Comparison of ENCODE assay signal across 19 mouse cellular contexts in genomic region chr10:90584052-90584451, GRCm38 (mm10).
A peak's percentile ranks its signal among the peaks of the same experiment; 100 is the strongest.
DNase-seq lines count a peak whose midpoint lies in the region; ATAC-seq and TF ChIP-seq lines count a peak whose summit lies in the region.
"Had no signal": no experiment of that assay in that cellular context is flagged by ENCODE, and none has a peak within 500 bp of the region (broad histone marks: within the 10 kb centered on the region; RNA-seq: fewer than 3 reads in every experiment).

No protein-coding gene starts in this region.

- ATAC-seq in midbrain, embryonic 16.5 days, result no peak
- ATAC-seq: forebrain, embryonic 13.5 days; forebrain, embryonic 15.5 days; forebrain, postnatal 0 days had no signal

- no peaks in the 10 kb centered on the region for H3K27me3 ChIP-seq in midbrain, embryonic 16.5 days (ENCODE audit: control insufficient read depth, insufficient read depth, low read depth, low read length)
- H3K27me3 ChIP-seq: embryonic facial prominence, embryonic 12.5 days; forebrain, embryonic 13.5 days; forebrain, embryonic 15.5 days had no signal

- intact Hi-C loops in gastrocnemius, postnatal 14 days (cut with DNase I; ENCODE audit: low total_unique reads), result no loop called here

- no peaks in the 10 kb centered on the region for H3K9me3 ChIP-seq in midbrain, embryonic 16.5 days (replicated peaks; ENCODE audit: control insufficient read depth, low read length, poor library complexity, severe bottlenecking)
- H3K9me3 ChIP-seq: embryonic facial prominence, embryonic 10.5 days; embryonic facial prominence, embryonic 12.5 days; forebrain, embryonic 13.5 days; forebrain, embryonic 15.5 days had no signal

- no peak for TF ChIP-seq POLR2A in cortical plate, adult 2 months (IDR thresholded peaks at IDR 0.05; ENCODE audit: extremely low read depth, insufficient read depth, low read length)

- H3K36me3 ChIP-seq in midbrain, embryonic 16.5 days (ENCODE audit: control insufficient read depth, insufficient read depth, low read length), result no peaks in the 10 kb centered on the region; the same call in 1 of the 2 replicates
- H3K36me3 ChIP-seq: embryonic facial prominence, embryonic 10.5 days; embryonic facial prominence, embryonic 12.5 days; forebrain, embryonic 15.5 days had no signal

- DNase-seq in layer of hippocampus, adult 2 months (ENCODE audit: low spot score in 2 of 2), result peak in 1 of 2 experiments; percentile 8
- DNase-seq in layer of hippocampus, postnatal 10 days (ENCODE audit: low spot score in 2 of 2), result no peak
- peak; percentile 57 for DNase-seq in brain, adult 2 months (ENCODE audit: low read depth, low spot score)
- DNase-seq in gastrocnemius, postnatal 14 days, result no peak
- DNase-seq: adrenal gland, adult 2 months; adrenal gland, postnatal 10 days; adrenal gland, postnatal 25 days; cerebellum, adult 11-12 months; cerebellum, adult 2 months; cerebellum, adult 9-11 months; cerebellum, postnatal 14 days; cerebellum, postnatal 36 days; forebrain, postnatal 0 days had no signal

- peak overlapping the region; percentile 99; the same call in 1 of the 2 replicates for H3K27ac ChIP-seq in layer of hippocampus, adult 2 months
- peak overlapping the region; percentile 60 for H3K27ac ChIP-seq in cortical plate, adult 2 months (ENCODE audit: insufficient read depth, low read length)
- H3K27ac ChIP-seq in midbrain, embryonic 16.5 days (ENCODE audit: low read length), result no peak overlapping the region
- H3K27ac ChIP-seq: embryonic facial prominence, embryonic 10.5 days; embryonic facial prominence, embryonic 12.5 days; forebrain, embryonic 13.5 days; forebrain, embryonic 15.5 days had no signal

- no peak overlapping the region for H3K9ac ChIP-seq in midbrain, embryonic 16.5 days (ENCODE audit: low read depth, low read length)
- H3K9ac ChIP-seq: embryonic facial prominence, embryonic 12.5 days; forebrain, embryonic 13.5 days; forebrain, embryonic 15.5 days; forebrain, postnatal 0 days had no signal

- peaks cover 9% of the 10 kb centered on the region for H3K4me1 ChIP-seq in cortical plate, adult 2 months (ENCODE audit: control insufficient read depth, insufficient read depth, low read length)
- H3K4me1 ChIP-seq in midbrain, embryonic 16.5 days (ENCODE audit: control insufficient read depth, insufficient read depth, low read length), result 0 out of 2 replicates have a peak, but pooled peaks cover 6% of the 10 kb centered on the region
- H3K4me1 ChIP-seq: embryonic facial prominence, embryonic 10.5 days; embryonic facial prominence, embryonic 12.5 days had no signal

- 91% methylated on average over 4 of the region's 4 CpGs for WGBS in midbrain, embryonic 16.5 days

- no peak overlapping the region for H3K4me2 ChIP-seq in midbrain, embryonic 16.5 days (ENCODE audit: low read length)
- H3K4me2 ChIP-seq: embryonic facial prominence, embryonic 12.5 days; forebrain, embryonic 13.5 days; forebrain, embryonic 15.5 days had no signal

- no peak for TF ChIP-seq CTCF in layer of hippocampus, adult 2 months (conservative IDR thresholded peaks at IDR 0.05)
- TF ChIP-seq CTCF in cortical plate, adult 2 months (IDR thresholded peaks at IDR 0.05; ENCODE audit: extremely low read depth, insufficient read depth, low read length), result no peak

- H3K4me3 ChIP-seq in layer of hippocampus, adult 2 months, result peak overlapping the region; percentile 13
- no peak overlapping the region for H3K4me3 ChIP-seq in cortical plate, adult 2 months (ENCODE audit: insufficient read depth, low read length)
- no peak overlapping the region for H3K4me3 ChIP-seq in midbrain, embryonic 16.5 days (ENCODE audit: low read depth, low read length)
- H3K4me3 ChIP-seq: embryonic facial prominence, embryonic 10.5 days; embryonic facial prominence, embryonic 12.5 days; forebrain, embryonic 13.5 days; forebrain, embryonic 15.5 days had no signal
